In genomic region chr6:91573487-91573886, GRCm38 (mm10) we compare ENCODE assay signal across 20 mouse cellular contexts. TPM values are rescaled to one million over a fixed set of nuclear protein-coding genes. Genes with fewer than 3 reads are reported as not detected.
DNase-seq lines count a peak whose midpoint lies in the region; ATAC-seq and TF ChIP-seq lines count a peak whose summit lies in the region.
"Had no signal": no experiment of that assay in that cellular context is flagged by ENCODE, and none has a peak within 500 bp of the region (broad histone marks: within the 10 kb centered on the region; RNA-seq: fewer than 3 reads in every experiment).

No protein-coding gene starts in this region.

- POLR2A ChIA-PET in Patski (lab: Charles Lee) = interaction anchor here (1.5 kb wide), 1 partner anchor 41 kb away, joined by 4 read pairs; no protein-coding TSS in a partner anchor

- peak; percentile 36 for DNase-seq in gastrocnemius, postnatal 14 days
- no peak for DNase-seq in gastrocnemius, postnatal 4 days (ENCODE audit: low spot score in 2 of 2)
- DNase-seq in kidney, postnatal 10 days = peak; percentile 27
- no peak for DNase-seq in kidney, adult 9 months
- DNase-seq in Patski (ENCODE audit: low read depth, low spot score) = no peak
- no peak for DNase-seq in right cerebral cortex, postnatal 25 days
- DNase-seq: adrenal gland, postnatal 10 days; adrenal gland, postnatal 36 days; cerebellum, adult 18-20 months; cerebellum, adult 9-10 months; cerebellum, postnatal 14 days; heart, adult 18-20 months; heart, postnatal 10 days; heart, postnatal 36 days had no signal

- CTCF ChIA-PET in Patski (lab: Charles Lee) = interaction anchor here (4.7 kb wide), 1 partner anchor 45 kb away, joined by 31 read pairs; no protein-coding TSS in a partner anchor

- intact Hi-C loops in gastrocnemius, postnatal 14 days (cut with DNase I; ENCODE audit: low total_unique reads) = loop anchor here (10.0 kb wide), 1 partner anchor 91 kb away; no protein-coding TSS in a partner anchor

- H3K27me3 ChIP-seq in Patski = no peaks in the 10 kb centered on the region
- H3K27me3 ChIP-seq: forebrain, embryonic 13.5 days; hindbrain, embryonic 13.5 days; intestine, embryonic 15.5 days had no signal

- in situ Hi-C loops in Patski (cut with MboI; ENCODE audit: low pct_unique_long_range_greater_than_20kb) = loop anchor here (5.0 kb wide), 2 partner anchors 41 to 174 kb away; no protein-coding TSS in a partner anchor

- peak; percentile 71 for ATAC-seq in Patski
- ATAC-seq: CD4-positive, CD25-positive, alpha-beta regulatory T cell, adult 4 months; forebrain, embryonic 13.5 days; forebrain, embryonic 16.5 days; hindbrain, embryonic 16.5 days; intestine, embryonic 15.5 days had no signal

- TF ChIP-seq CTCF in Patski (IDR thresholded peaks at IDR 0.05) = no peak

RNA-seq across cellular contexts. Expression of gene Lsm3, which starts 57.8 kb away (rescaled TPM):
- 10 to 100 TPM; 37.0 to 41.9 TPM for total RNA-seq in gastrocnemius, postnatal 14 days (2021)
- 10 to 100 TPM; 64.6 to 68.3 TPM for total RNA-seq in gastrocnemius, postnatal 4 days (2021)
- polyA plus RNA-seq in Patski (2021) = 82.6 TPM

RNA-seq across cellular contexts. Expression of gene Xpc, which starts 57.8 kb away (rescaled TPM):
- total RNA-seq in gastrocnemius, postnatal 14 days (2021) = 1 to 10 TPM; 6.8 to 7.2 TPM
- 10 to 100 TPM in 1 of 2 experiments, 1 to 10 TPM in 1; 7.8 to 10.7 TPM for total RNA-seq in gastrocnemius, postnatal 4 days (2021)
- polyA plus RNA-seq in Patski (2021) = 45.1 TPM

Comparison
In these comparisons a context has a peak if more than half of its experiments do, and no peak if none do; other contexts are left out.
1. DNase-seq: peak in gastrocnemius, postnatal 14 days (single experiment) and kidney, postnatal 10 days (single experiment); none in gastrocnemius, postnatal 4 days (0 of 2), kidney, adult 9 months (single experiment), Patski (single experiment) and right cerebral cortex, postnatal 25 days (single experiment).